Mouse (Mus musculus) midbrain, embryonic 16.5 days (tissue): Measurements from ENCODE around the gene Sp1. TPM values are rescaled to one million over a fixed set of nuclear protein-coding genes. Genes with fewer than 3 reads are reported as not detected.
A peak's percentile ranks its signal among the peaks of the same experiment; 100 is the strongest.

Experiments
- ATAC-seq: fragments of 200-750 bp; cut with Nextera tagmentation; 2 replicates; pipeline ENCODE4 v1.8.0; 2017; ENCODE audit warnings: moderate TSS enrichment
- H3K27ac ChIP-seq: fragments of 300-500 bp; sonication (generic); 2 replicates; pipeline ENCODE4 v1.5.1; 2014; ENCODE audit warnings: mild to moderate bottlenecking, low read length, mixed read lengths
- H3K27me3 ChIP-seq: fragments of 300-500 bp; sonication (generic); 2 replicates; pipeline ENCODE4 v1.6.1; 2014; ENCODE audit warnings: low read depth, low read length, mixed read lengths; ENCODE audit not compliant: control insufficient read depth, insufficient read depth
- H3K36me3 ChIP-seq: fragments of 300-500 bp; sonication (generic); 2 replicates; pipeline ENCODE4 v1.6.1; 2014; ENCODE audit warnings: mild to moderate bottlenecking, low read length, moderate library complexity, mixed read lengths; ENCODE audit not compliant: control insufficient read depth, insufficient read depth
- H3K4me1 ChIP-seq: fragments of 300-500 bp; sonication (generic); 2 replicates; pipeline ENCODE4 v1.6.1; 2014; ENCODE audit warnings: mild to moderate bottlenecking, low read length, mixed read lengths; ENCODE audit not compliant: control insufficient read depth, insufficient read depth
- H3K4me2 ChIP-seq: fragments of 300-500 bp; sonication (generic); 2 replicates; pipeline ENCODE4 v1.6.1; 2014; ENCODE audit warnings: mild to moderate bottlenecking, low read length, mixed read lengths
- H3K4me3 ChIP-seq: fragments of 300-500 bp; sonication (generic); 2 replicates; pipeline ENCODE4 v1.5.1; 2014; ENCODE audit warnings: low read depth, mild to moderate bottlenecking, low read length, moderate library complexity, mixed read lengths
- H3K9ac ChIP-seq: fragments of 300-500 bp; sonication (generic); 2 replicates; pipeline ENCODE4 v1.6.1; 2014; ENCODE audit warnings: low read depth, low read length, mixed read lengths
- H3K9me3 ChIP-seq: fragments of 300-500 bp; sonication (generic); replicated peaks from 2 replicates; pipeline ENCODE4 v1.6.1; 2014; ENCODE audit warnings: mild to moderate bottlenecking, low read length, mixed read lengths; ENCODE audit not compliant: control insufficient read depth, poor library complexity, severe bottlenecking
- WGBS: fragments of 180-500 bp; shearing (Covaris S2); extraction: QIAGEN DNeasy Blood & Tissue Kit; methylation state at CpG from one replicate; pipeline ENCODE4 v1.1.7; 2014; 5-methylcytosine and 5-hydroxymethylcytosine counted together
- polyA plus RNA-seq: library from polyadenylated mRNA; unstranded; fragments of >200 nt; fragmentation: Nextera tagmentation; extraction: Ambion mirVana; gene quantifications from 2 replicates; pipeline ENCODE4 v1.2.1, GENCODE M21; 2015

Gene Sp1
- polyA plus RNA-seq, 1 experiment from 2014 or later: 3.1 TPM

DNA sequence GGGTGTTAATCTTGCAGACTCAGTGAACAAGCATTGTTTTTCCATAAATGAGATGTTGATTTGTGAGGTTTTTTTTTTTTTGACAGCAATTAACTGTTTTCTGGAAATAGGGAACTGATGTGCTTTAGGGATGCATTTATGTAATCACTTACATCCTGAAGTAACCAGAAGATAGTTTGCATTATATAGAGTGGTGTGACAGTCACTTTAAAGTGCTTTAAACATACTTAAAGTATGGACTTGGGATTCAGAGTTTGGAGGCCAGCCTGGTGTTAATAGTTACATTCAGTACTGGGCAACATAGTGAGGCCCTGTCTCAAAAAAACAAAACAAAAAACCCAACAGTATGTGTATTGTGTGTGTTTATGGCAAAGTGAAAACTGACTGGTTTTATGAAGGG lies 65.8 kb downstream of the Sp1 start:
- Histone ChIP-seq H3K4me2 (peak overlapping the region; percentile 76), H3K9me3 (no peaks in the 10 kb centered on the region), H3K36me3 (peaks cover 15% of the 10 kb centered on the region), H3K9ac (no peak overlapping the region; the same call in 1 of the 2 replicates), H3K4me1 (peaks cover 16% of the 10 kb centered on the region), H3K4me3 (peak overlapping the region; percentile 74), H3K27ac (no peak overlapping the region), H3K27me3 (no peaks in the 10 kb centered on the region)
- no peak for ATAC-seq

DNA sequence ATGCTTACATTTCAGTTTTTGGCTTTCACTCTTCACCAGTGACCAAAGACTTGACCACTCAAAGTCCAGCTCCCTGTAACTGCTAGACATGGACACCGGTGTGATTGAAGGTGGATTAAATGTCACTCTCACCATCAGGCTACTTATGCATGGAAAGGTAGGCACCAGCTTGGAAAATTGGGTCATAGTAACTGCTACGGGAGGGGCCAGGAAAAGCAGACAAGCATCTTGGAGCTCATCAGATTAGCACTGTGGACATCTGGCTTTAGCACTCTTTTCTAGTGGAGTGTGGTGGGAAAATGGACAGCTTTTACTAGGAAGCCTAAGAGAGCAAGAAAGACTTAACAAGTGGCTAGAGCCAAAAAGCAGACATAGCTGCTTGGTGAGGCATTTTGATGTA lies 67.3 kb downstream of the Sp1 start:
- peaks cover 16% of the 10 kb centered on the region for H3K4me1 ChIP-seq
- peaks cover 19% of the 10 kb centered on the region for H3K36me3 ChIP-seq
- no peak for ATAC-seq
- 62% methylated on average over 2 of the region's 2 CpGs for WGBS
- no peak overlapping the region for H3K27ac ChIP-seq
- H3K27me3 ChIP-seq: no peaks in the 10 kb centered on the region
- H3K4me3 ChIP-seq: no peak overlapping the region
- 0 out of 2 replicates have a peak overlapping the region, but pooled peaks have one; percentile 34 for H3K9ac ChIP-seq
- no peaks in the 10 kb centered on the region for H3K9me3 ChIP-seq
- no peak overlapping the region for H3K4me2 ChIP-seq

DNA sequence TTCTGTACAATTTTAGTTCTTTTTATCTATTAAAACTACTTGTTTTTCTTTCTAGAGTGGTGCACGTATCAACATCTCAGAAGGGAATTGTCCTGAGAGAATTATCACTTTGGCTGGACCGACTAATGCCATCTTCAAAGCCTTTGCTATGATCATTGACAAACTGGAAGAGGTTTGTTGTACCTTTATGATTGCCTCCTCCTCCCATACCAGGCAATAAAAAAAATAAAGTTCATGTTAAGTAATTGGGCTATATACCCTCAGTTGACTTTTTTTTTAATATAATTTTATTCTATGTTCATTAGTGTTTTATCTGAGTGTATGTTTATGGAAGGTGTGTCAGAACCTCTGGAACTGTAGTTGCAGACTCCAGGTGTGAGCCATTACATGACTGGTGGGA lies 68.6 kb downstream of the Sp1 start:
- WGBS: 90% methylated on average over 2 of the region's 2 CpGs
- Histone ChIP-seq H3K4me3 (no peak overlapping the region), H3K9me3 (no peaks in the 10 kb centered on the region), H3K27me3 (no peaks in the 10 kb centered on the region), H3K27ac (no peak overlapping the region), H3K4me1 (peaks cover 16% of the 10 kb centered on the region), H3K36me3 (peaks cover 26% of the 10 kb centered on the region), H3K9ac (no peak overlapping the region), H3K4me2 (no peak overlapping the region)
- ATAC-seq: no peak

DNA sequence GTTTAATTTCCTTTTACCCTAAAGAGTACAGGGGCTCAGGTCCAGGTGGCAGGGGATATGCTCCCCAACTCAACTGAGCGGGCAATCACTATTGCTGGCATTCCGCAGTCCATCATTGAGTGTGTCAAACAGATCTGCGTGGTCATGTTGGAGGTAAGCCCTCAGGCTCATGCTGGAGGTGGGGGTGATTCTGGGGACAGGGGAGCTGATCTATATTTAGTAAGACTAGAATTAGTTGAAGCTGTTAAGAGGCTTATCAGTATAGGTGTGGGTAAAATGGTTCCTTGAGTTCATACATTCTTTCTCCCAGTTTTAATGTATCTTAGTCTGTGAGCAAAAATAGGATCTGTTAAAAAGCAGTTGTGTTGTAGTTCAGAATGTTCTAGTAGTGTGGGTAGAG lies 77.2 kb downstream of the Sp1 start:
- Histone ChIP-seq H3K36me3 (peaks cover 39% of the 10 kb centered on the region), H3K9ac (no peak overlapping the region), H3K9me3 (no peaks in the 10 kb centered on the region), H3K27me3 (no peaks in the 10 kb centered on the region), H3K27ac (no peak overlapping the region), H3K4me2 (no peak overlapping the region), H3K4me3 (no peak overlapping the region), H3K4me1 (no peaks in the 10 kb centered on the region)
- 93% methylated on average over 3 of the region's 3 CpGs for WGBS
- no peak for ATAC-seq

DNA sequence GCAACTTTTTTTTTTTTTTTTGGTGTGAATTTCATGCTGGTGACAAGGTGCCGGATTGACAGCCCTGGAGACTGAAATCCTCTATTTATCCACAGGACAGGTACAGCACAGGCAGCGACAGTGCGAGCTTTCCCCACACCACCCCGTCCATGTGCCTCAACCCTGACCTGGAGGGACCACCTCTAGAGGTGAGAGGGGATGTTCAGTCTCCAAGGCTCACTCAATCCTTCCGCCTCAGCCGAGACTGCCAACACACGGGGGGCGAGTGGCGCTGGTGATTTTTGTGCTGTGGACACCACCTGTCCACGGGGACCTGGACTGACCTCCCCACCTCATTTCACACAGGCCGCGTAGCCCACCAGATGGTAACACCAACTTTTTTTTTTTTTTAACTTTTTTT lies 79.9 kb downstream of the Sp1 start:
- H3K4me2 ChIP-seq: no peak overlapping the region
- no peak overlapping the region for H3K4me3 ChIP-seq
- H3K27me3 ChIP-seq: no peaks in the 10 kb centered on the region
- H3K9me3 ChIP-seq: no peaks in the 10 kb centered on the region
- no peak overlapping the region for H3K9ac ChIP-seq
- H3K4me1 ChIP-seq: no peaks in the 10 kb centered on the region
- 90% methylated on average over 12 of the region's 12 CpGs for WGBS
- H3K27ac ChIP-seq: no peak overlapping the region
- peaks cover 43% of the 10 kb centered on the region for H3K36me3 ChIP-seq
- ATAC-seq: no peak

Other genes with a start within 250 kb of the Sp1 start
- 54.0 and 59.2 TPM in 2 replicates for gene Zfp740, start 202.9 kb upstream of the Sp1 start, polyA plus RNA-seq
- gene Csad, start 201.4 kb upstream of the Sp1 start, polyA plus RNA-seq: 33.1 and 33.2 TPM in 2 replicates
- 0.43 and 0.80 TPM in 2 replicates for gene Itgb7, start 174.2 kb upstream of the Sp1 start, polyA plus RNA-seq
- gene Rarg, start 148.6 kb upstream of the Sp1 start, polyA plus RNA-seq: 4.1 and 6.0 TPM in 2 replicates
- gene Gm9918, start 135.6 kb upstream of the Sp1 start, polyA plus RNA-seq: not detected in 2 replicates
- gene Mfsd5, start 126.7 kb upstream of the Sp1 start, polyA plus RNA-seq: 58.7 and 59.8 TPM in 2 replicates
- gene Espl1, start 109.9 kb upstream of the Sp1 start, polyA plus RNA-seq: 4.0 and 4.7 TPM in 2 replicates
- gene Pfdn5, start 80.0 kb upstream of the Sp1 start, polyA plus RNA-seq: 479 TPM in 2 replicates
- gene Myg1, start 74.4 kb upstream of the Sp1 start, polyA plus RNA-seq: 89.1 and 91.2 TPM in 2 replicates
- gene Aaas, start 55.4 kb upstream of the Sp1 start, polyA plus RNA-seq: 30.2 and 31.1 TPM in 2 replicates
- 0.40 and 0.55 TPM in 2 replicates for gene Sp7, start 39.0 kb upstream of the Sp1 start, polyA plus RNA-seq
- 0.15 and 0.26 TPM in 2 replicates for gene Amhr2, start 39.2 kb downstream of the Sp1 start, polyA plus RNA-seq
- 106 and 109 TPM in 2 replicates for gene Prr13, start 52.9 kb downstream of the Sp1 start, polyA plus RNA-seq
- 105 and 121 TPM in 2 replicates for gene Pcbp2, start 64.4 kb downstream of the Sp1 start, polyA plus RNA-seq
- 12.6 TPM in 1 of 2 replicates, not detected in the other for gene Gm10337, start 97.6 kb downstream of the Sp1 start, polyA plus RNA-seq
- gene Map3k12, start 110.9 kb downstream of the Sp1 start, polyA plus RNA-seq: 60.5 and 65.5 TPM in 2 replicates
- 94.1 and 105 TPM in 2 replicates for gene Tarbp2, start 112.0 kb downstream of the Sp1 start, polyA plus RNA-seq
- 1.4 and 2.2 TPM in 2 replicates for gene Npff, start 118.8 kb downstream of the Sp1 start, polyA plus RNA-seq
- gene Gm28047, start 218.9 kb downstream of the Sp1 start, polyA plus RNA-seq: not detected in 2 replicates
- gene Atf7, start 219.3 kb downstream of the Sp1 start, polyA plus RNA-seq: 16.0 TPM in 2 replicates